Mouse (Mus musculus) heart, embryonic 10.5 days (tissue): Measurements from ENCODE around the gene Alkbh1. TPM values are rescaled to one million over a fixed set of nuclear protein-coding genes. Genes with fewer than 3 reads are reported as not detected.
"Not testable (repeated sequence)": the region's sequence is repeated elsewhere in the genome, so short reads cannot be mapped to it uniquely, and the experiment has no call there.

ENCODE experiments used
- DNase-seq: peaks from one replicate; pipeline ENCODE4 v3.0.0-alpha.2; 2017; ENCODE audit warnings: low spot score
- H3K27ac ChIP-seq: fragments of 300-500 bp; sonication (generic); 2 replicates; pipeline ENCODE4 v1.5.1; 2016; ENCODE audit warnings: mild to moderate bottlenecking
- H3K27me3 ChIP-seq: fragments of 300-500 bp; sonication (generic); 2 replicates; pipeline ENCODE4 v1.6.1; 2016; ENCODE audit warnings: mild to moderate bottlenecking; ENCODE audit not compliant: poor library complexity, insufficient read depth, severe bottlenecking
- H3K36me3 ChIP-seq: fragments of 300-500 bp; sonication (generic); 2 replicates; pipeline ENCODE4 v1.6.1; 2016; ENCODE audit warnings: mild to moderate bottlenecking, moderate library complexity
- H3K4me1 ChIP-seq: fragments of 300-500 bp; sonication (generic); 2 replicates; pipeline ENCODE4 v1.6.1; 2016; ENCODE audit warnings: mild to moderate bottlenecking
- H3K4me3 ChIP-seq: fragments of 300-500 bp; sonication (generic); 2 replicates; pipeline ENCODE4 v1.5.1; 2016; ENCODE audit warnings: mild to moderate bottlenecking, moderate library complexity
- H3K9me3 ChIP-seq: fragments of 300-500 bp; sonication (generic); 2 replicates; pipeline ENCODE4 v1.6.1; 2016; ENCODE audit warnings: mild to moderate bottlenecking, moderate library complexity
- WGBS: fragments of 180-500 bp; shearing (Covaris S2); methylation state at CpG from one replicate; pipeline ENCODE4 v1.1.7; 2016; 5-methylcytosine and 5-hydroxymethylcytosine counted together
- polyA plus RNA-seq: library from polyadenylated mRNA; unstranded; fragments of >200 nt; fragmentation: Nextera tagmentation; extraction: Ambion mirVana; gene quantifications from 2 replicates; pipeline ENCODE4 v1.2.1, GENCODE M21; 2016

Gene Alkbh1
- 49.2 and 61.9 TPM in 2 replicates for polyA plus RNA-seq

DNA sequence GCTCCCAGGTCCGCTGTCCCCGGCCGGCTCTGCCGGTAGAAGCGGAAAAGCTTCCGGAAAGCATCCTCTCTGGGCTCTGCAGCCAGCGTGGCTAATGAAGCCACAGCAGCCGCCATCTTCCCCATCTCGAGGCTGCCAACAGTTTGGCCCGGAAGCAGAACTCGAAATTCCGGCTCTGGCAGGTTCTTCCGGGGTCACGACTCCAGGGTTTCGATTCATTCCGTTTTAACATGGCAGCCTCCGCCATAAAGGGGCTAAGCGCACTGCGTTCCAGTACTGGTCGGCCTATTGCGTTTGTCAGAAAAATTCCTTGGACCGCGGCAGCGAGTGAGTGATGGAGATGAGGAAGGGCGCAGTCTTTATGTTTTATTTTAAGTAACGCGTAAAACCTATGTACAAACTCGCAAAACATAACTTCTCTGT lies at the start of gene Alkbh1, which contains the start of gene Slirp:
Gene Alkbh1, minus strand, starts transcription at position 318 of the 423 bp plus-strand sequence.
Gene Slirp, plus strand, starts transcription at position 197 of the 423 bp plus-strand sequence.
- WGBS, result under 1% methylated on average over 28 of the region's 28 CpGs
- peak; percentile 97 for DNase-seq
- H3K36me3 ChIP-seq, result peaks cover 56% of the 10 kb centered on the region
- H3K4me1 ChIP-seq, result peaks cover 17% of the 10 kb centered on the region; the same call in 1 of the 2 replicates
- peak within 1 kb of the TSS; percentile 91 for H3K4me3 ChIP-seq
- H3K27me3 ChIP-seq, result no peaks in the 10 kb centered on the region
- peak within 1 kb of the TSS; percentile 99 for H3K27ac ChIP-seq
- no peaks in the 10 kb centered on the region for H3K9me3 ChIP-seq

- not testable (repeated sequence) for H3K4me3 ChIP-seq, H3K27me3 ChIP-seq, H3K4me1 ChIP-seq, H3K9me3 ChIP-seq, H3K27ac ChIP-seq, H3K36me3 ChIP-seq, DNase-seq
- 48% methylated on average over 2 of the region's 2 CpGs for WGBS
Measured at GRCm38 (mm10) chr12:87488683-87489082, 44.9 kb upstream of the Alkbh1 start.

GRCm38 (mm10) chr12:87482482-87482881 lies 38.7 kb upstream of the Alkbh1 start:
- not testable (repeated sequence) for H3K27me3 ChIP-seq, H3K4me1 ChIP-seq, H3K27ac ChIP-seq, H3K36me3 ChIP-seq, H3K9me3 ChIP-seq, DNase-seq, H3K4me3 ChIP-seq
- WGBS, result 88% methylated on average over 5 of the region's 5 CpGs

GRCm38 (mm10) chr12:87474756-87475155 lies 30.9 kb upstream of the Alkbh1 start:
- no peaks in the 10 kb centered on the region for H3K9me3 ChIP-seq
- 0 out of 2 replicates have a peak, but pooled peaks cover under 1% of the 10 kb centered on the region for H3K36me3 ChIP-seq
- no peak overlapping the region for H3K27ac ChIP-seq
- 62% methylated on average over 3 of the region's 3 CpGs for WGBS
- no peak for DNase-seq
- H3K4me1 ChIP-seq, result peaks cover 11% of the 10 kb centered on the region
- H3K4me3 ChIP-seq, result no peak overlapping the region
- no peaks in the 10 kb centered on the region for H3K27me3 ChIP-seq

- peaks cover 17% of the 10 kb centered on the region for H3K36me3 ChIP-seq
- no peaks in the 10 kb centered on the region for H3K27me3 ChIP-seq
- peak; percentile 97 for DNase-seq
- WGBS, result 3% methylated on average over 45 of the region's 45 CpGs
- no peaks in the 10 kb centered on the region for H3K9me3 ChIP-seq
- peaks cover 11% of the 10 kb centered on the region for H3K4me1 ChIP-seq
- H3K27ac ChIP-seq, result peak within 1 kb of the TSS; percentile 93
- H3K4me3 ChIP-seq, result peak within 1 kb of the TSS; percentile 82
Measured at GRCm38 (mm10) chr12:87471964-87472786, 28.4 kb upstream of the Alkbh1 start, which contains the start of gene Snw1. Snw1 (minus strand) TSS chr12:87472274.

DNA sequence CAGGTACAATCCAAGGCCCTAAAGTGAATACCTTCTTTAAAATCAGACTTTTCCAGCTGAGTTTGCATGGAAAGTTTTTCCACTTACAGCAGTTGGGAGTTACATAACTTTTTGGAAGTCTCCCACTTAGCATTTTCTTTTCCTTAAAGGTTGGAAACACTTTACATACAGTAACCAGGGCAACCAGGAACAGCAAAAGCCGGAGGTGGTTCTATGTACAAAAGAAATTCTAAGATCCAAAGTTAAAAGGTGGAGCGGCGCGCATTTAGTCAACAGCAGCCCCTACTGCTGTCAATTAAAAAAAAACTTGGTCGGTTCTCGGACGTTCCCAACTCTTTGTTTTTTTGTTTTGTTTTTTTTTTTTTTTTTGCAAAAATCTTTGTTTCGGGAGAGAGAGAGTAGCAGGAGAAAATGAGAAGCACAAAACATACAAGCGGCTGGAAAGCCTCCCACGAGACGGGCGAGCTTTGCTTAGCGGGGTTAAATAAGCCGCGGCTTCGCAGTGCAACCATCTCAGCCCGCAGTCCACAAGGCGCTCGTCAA lies 27.7 kb upstream of the Alkbh1 start:
- no peak for DNase-seq
- WGBS, result 1% methylated on average over 19 of the region's 19 CpGs

GRCm38 (mm10) chr12:87470263-87471136 lies 26.7 kb upstream of the Alkbh1 start:
- DNase-seq, result no peak
- Histone ChIP-seq H3K4me1 (peaks cover 11% of the 10 kb centered on the region), H3K36me3 (peaks cover 31% of the 10 kb centered on the region), H3K27ac (peak overlapping the region; percentile 93; the same call in 1 of the 2 replicates), H3K9me3 (no peaks in the 10 kb centered on the region), H3K27me3 (no peaks in the 10 kb centered on the region), H3K4me3 (peak overlapping the region; percentile 82)
- WGBS, result 65% methylated on average over 7 of the region's 7 CpGs

More for the DNA sequence above, 27.7 kb upstream of the Alkbh1 start:
- Histone ChIP-seq H3K9me3 (no peaks in the 10 kb centered on the region), H3K27ac (peak overlapping the region; percentile 93), H3K4me1 (peaks cover 11% of the 10 kb centered on the region), H3K36me3 (peaks cover 24% of the 10 kb centered on the region), H3K27me3 (no peaks in the 10 kb centered on the region), H3K4me3 (peak overlapping the region; percentile 82)

DNA sequence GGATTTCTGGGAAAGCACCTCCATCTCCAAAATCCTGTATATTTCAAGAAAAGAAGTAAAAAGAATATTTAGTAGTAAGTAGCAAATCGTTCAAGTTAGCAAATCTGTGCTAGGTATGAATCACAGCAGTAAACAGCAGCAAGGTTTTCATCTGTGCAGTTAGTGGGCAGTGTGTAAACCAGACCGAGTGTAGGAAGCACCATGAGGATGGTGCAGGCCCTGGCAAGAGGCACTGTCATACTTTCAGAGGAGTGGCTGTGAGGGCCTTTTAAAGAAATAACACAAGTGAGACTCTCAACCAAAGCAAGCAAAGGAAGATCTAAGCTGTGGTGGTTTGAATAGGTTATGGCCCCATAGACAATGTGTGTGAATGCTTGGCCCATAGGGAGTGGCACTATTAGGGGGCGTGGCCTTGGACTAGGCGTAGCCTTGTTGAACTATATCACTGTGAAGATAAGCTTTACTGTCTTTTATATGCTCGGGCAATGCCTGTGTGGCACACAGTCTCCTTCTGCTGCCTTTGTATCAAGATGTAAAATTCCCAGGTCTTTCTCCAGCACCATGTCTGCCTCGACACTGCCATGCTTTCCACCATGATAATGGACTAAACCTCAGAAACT lies 21.0 kb upstream of the Alkbh1 start:
- H3K4me1 ChIP-seq, result no peaks in the 10 kb centered on the region
- 84% methylated on average over 6 of the region's 6 CpGs for WGBS
- no peak overlapping the region for H3K4me3 ChIP-seq
- H3K27me3 ChIP-seq, result no peaks in the 10 kb centered on the region
- peaks cover 84% of the 10 kb centered on the region for H3K36me3 ChIP-seq
- no peak overlapping the region for H3K27ac ChIP-seq
- no peaks in the 10 kb centered on the region for H3K9me3 ChIP-seq
- DNase-seq, result no peak

GRCm38 (mm10) chr12:87449456-87449855 lies 5.6 kb upstream of the Alkbh1 start:
- WGBS, result 91% methylated on average over 9 of the region's 9 CpGs

GRCm38 (mm10) chr12:87444211-87444610 lies 394 bp upstream of the Alkbh1 start:
- Histone ChIP-seq H3K27ac (peak overlapping the region; percentile 99), H3K27me3 (no peaks in the 10 kb centered on the region), H3K9me3 (no peaks in the 10 kb centered on the region), H3K36me3 (peaks cover 56% of the 10 kb centered on the region), H3K4me1 (peaks cover 17% of the 10 kb centered on the region; the same call in 1 of the 2 replicates), H3K4me3 (peak overlapping the region; percentile 91)
- no peak for DNase-seq
- 3% methylated on average over 16 of the region's 16 CpGs for WGBS

More at GRCm38 (mm10) chr12:87449456-87449855, 5.6 kb upstream of the Alkbh1 start:
- H3K27me3 ChIP-seq, result no peaks in the 10 kb centered on the region
- no peak overlapping the region for H3K4me3 ChIP-seq
- no peak overlapping the region for H3K27ac ChIP-seq
- DNase-seq, result no peak
- no peaks in the 10 kb centered on the region for H3K9me3 ChIP-seq
- peaks cover 6% of the 10 kb centered on the region; the same call in 1 of the 2 replicates for H3K4me1 ChIP-seq
- peaks cover 82% of the 10 kb centered on the region for H3K36me3 ChIP-seq

DNA sequence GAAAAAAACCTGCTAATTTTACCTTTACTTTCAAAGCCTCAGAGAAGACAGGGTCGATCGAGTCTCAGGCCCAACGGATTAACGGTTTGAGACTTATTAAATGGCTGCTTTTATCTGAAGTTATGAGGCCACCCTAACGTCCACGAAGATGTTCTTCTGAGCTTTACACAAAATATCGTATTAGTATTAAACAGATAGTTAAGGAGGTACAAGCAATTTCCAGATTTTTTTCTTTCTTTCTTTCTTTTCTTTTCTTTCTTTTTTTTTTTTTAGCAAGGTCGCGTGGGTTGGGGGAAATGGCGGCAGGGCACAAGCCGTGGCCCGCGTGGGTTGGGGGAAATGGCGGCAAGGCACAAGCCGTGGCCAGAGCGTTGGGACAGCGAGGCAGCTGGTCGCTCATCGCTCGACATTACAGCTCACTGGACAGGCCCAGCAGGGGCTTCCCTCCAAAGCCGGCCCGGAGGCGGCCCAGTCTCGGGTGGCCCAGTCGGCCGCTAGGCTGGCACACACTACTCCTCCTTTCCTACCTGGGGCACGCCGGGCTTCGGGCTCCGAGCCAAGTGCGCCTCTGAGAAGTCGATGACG lies 610 bp downstream of the Alkbh1 start:
- no peak for DNase-seq
- WGBS, result under 1% methylated on average over 33 of the region's 33 CpGs
- Histone ChIP-seq H3K27me3 (no peaks in the 10 kb centered on the region), H3K9me3 (no peaks in the 10 kb centered on the region), H3K36me3 (peaks cover 56% of the 10 kb centered on the region), H3K27ac (peak overlapping the region; percentile 99), H3K4me1 (peaks cover 17% of the 10 kb centered on the region; the same call in 1 of the 2 replicates), H3K4me3 (peak overlapping the region; percentile 91)
